Mouse (Mus musculus): ENCODE measurements at regions not wholly inside any gene's neighbourhood (a gene's known extent, or its start where the extent isn't known, plus 50 kb on each side); places are given as distances from the start of the nearest gene placed in this dataset.

DNA sequence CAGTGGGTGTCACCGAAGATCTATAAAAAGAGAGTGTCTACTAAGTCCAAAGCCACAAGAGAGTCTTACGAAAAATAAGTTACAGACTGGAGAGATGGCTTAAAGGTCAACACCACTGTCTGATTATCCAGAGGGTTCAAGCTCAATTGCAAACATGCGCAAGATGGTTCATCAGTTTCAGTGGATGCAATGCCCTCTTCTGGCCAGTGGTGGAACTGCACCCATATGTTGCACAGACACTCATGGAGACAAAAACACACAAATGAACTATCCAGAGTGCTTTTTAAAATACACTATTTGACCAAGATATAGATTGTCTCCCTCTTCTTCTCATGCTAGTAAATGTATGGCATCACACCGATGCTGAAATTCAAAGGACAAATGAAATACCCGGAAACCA lies 312.1 kb upstream of the Cxadr start:
- TF ChIP-seq MXI1 (IDR thresholded peaks at IDR 0.05; ENCODE audit: low read depth, low read length) (no peak), CTCF (IDR thresholded peaks at IDR 0.05 in 2 of 3, conservative IDR thresholded peaks at IDR 0.05 in 1 of 3; ENCODE audit: control insufficient read depth in 1 of 3, insufficient read depth in 1 of 3, low read depth in 2 of 3, low read length in 3 of 3, poor library complexity in 1 of 3, severe bottlenecking in 1 of 3) (peak; percentile 54 to 74 (median 55)), USF1 (IDR thresholded peaks at IDR 0.05; ENCODE audit: low read depth, low read length) (no peak)
